Mouse (Mus musculus) T-helper 17 cell (primary cell): ENCODE results near the gene Pgam1.
"Not testable (repeated sequence)": the region's sequence is repeated elsewhere in the genome, so short reads cannot be mapped to it uniquely, and the experiment has no call there.

Experiments used
- in situ Hi-C, 2 experiments: fragments of 300-600 bp; cut with MboI, MseI; formaldehyde crosslinking; loops; 1 replicate in 1 of 2; 2 replicates in 1 of 2; pipeline ENCODE4 v1.15.1; 2025; ENCODE audit warnings: high pct_unique_total_duplicates in 2 of 2

Pgam1 gene

DNA sequence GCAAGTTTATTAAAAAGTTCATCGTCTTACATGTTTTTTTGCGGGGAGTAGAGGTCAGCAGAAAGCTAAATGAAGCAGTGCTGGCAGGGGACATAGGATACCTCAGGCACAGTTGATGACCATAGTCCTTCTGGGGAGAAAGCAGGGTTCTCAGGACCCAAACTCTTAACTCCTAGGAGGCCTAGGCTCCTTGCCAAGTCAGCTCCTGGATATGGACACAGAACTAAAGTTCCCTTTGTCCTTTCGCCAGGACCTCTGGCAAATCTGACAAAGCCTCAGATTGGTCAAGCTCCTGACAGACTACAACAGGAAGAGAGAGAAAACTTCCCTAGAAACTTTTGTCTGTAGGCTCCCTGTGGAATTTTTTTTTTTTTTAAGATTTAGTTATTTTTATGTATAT, 3.0 kb upstream of the Pgam1 start:
- in situ Hi-C loops: no loop called here

- in situ Hi-C loops: no loop called here
Observed at GRCm38 (mm10) chr19:41910396-41910795, 1.3 kb upstream of the Pgam1 start.

- in situ Hi-C loops: no loop called here
Observed at GRCm38 (mm10) chr19:41912121-41913080, 678 bp downstream of the Pgam1 start.

- in situ Hi-C loops: no loop called here
Observed at GRCm38 (mm10) chr19:41913774-41914591, 2.3 kb downstream of the Pgam1 start.

GRCm38 (mm10) chr19:41914592-41914882, 2.8 kb downstream of the Pgam1 start:
- in situ Hi-C loops: not testable (repeated sequence)

DNA sequence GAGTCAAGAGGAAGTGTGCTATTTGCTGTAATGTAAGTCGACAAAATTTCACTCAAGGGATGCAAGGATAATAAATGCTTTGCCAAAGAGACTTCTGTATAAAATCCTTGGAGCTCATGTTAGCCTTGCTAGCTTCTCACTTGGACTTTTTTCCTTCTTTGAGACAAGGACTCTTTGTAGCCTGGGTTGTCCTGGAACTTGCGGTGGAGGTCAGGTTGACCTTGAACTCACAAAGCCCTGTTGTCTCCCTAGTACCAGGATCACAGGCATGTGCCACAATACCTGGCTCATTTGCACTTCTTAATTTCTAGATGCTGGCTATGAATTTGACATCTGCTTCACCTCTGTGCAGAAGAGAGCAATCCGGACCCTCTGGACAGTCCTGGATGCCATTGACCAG, 3.6 kb downstream of the Pgam1 start:
- in situ Hi-C loops: no loop called here

GRCm38 (mm10) chr19:41916853-41917252, 5.1 kb downstream of the Pgam1 start:
- in situ Hi-C loops: no loop called here

GRCm38 (mm10) chr19:41919471-41919870, 7.7 kb downstream of the Pgam1 start:
- in situ Hi-C loops: no loop called here

- in situ Hi-C loops: no loop called here
Observed at GRCm38 (mm10) chr19:41920412-41921067, 8.8 kb downstream of the Pgam1 start.

DNA sequence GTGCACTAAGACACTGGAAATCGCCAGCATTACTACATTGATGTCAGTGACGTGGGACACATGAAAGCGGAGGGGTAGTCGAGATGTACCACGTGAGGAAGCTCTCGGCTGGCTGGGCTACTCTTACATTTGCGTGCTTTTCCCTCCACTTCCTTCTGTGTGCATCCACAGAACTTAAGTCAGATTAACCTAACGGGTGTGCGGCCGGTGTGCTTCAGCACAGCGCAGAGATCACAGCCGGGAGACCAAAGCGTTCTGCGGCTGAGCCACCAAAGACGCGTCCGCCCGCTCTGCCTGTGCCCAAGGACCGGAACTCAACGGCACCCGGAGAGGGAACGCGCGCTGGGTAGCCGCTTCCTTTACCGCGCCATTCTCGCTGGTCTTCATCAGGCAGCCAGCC, 21.0 kb downstream of the Pgam1 start:
- in situ Hi-C loops: loop anchor here in 1 of 2 experiments (25.0 kb wide), 1 partner anchor 1755 kb away; the partner anchor contains the start of gene Entpd7

GRCm38 (mm10) chr19:41933179-41934086, 21.7 kb downstream of the Pgam1 start, which contains the start of the genes Exosc1 and Zdhhc16:
Gene Exosc1 (minus strand): TSS chr19:41933423.
Gene Zdhhc16 (plus strand): TSS chr19:41933480.
- in situ Hi-C loops: loop anchor here in 1 of 2 experiments (25.0 kb wide), 1 partner anchor 1754 kb away; the partner anchor contains the start of gene Entpd7

DNA sequence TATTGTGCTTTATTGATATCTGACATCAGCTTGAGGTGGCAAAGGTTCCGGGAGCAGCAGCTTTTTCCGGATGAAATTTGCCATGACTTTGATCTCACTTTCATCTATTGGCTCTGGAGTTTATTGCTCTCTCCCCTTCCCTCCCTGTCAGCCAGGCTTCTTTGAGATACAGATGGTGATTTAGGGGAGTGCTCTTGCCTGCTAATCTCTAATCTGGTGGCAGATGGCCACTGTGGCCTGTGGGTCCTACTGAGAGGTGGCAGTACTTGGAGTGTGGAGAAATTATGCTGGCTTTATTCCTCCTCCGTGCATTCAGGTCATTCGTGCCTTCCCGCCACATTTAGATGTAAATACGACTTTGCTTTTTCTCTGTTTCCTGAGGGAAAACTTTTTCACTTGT, 22.4 kb downstream of the Pgam1 start:
- in situ Hi-C loops: loop anchor here in 1 of 2 experiments (25.0 kb wide), 1 partner anchor 1753 kb away; the partner anchor contains the start of gene Entpd7

- in situ Hi-C loops: loop anchor here in 1 of 2 experiments (5.0 to 25.0 kb wide), 2 partner anchors 41 to 1751 kb away; partner anchors contain the start of gene Entpd7
Observed at GRCm38 (mm10) chr19:41935921-41936320, 24.2 kb downstream of the Pgam1 start.

GRCm38 (mm10) chr19:41938539-41938938, 26.8 kb downstream of the Pgam1 start:
- in situ Hi-C loops: loop anchor here in 1 of 2 experiments (5.0 to 25.0 kb wide), 2 partner anchors 39 to 1749 kb away; partner anchors contain the start of gene Entpd7

- in situ Hi-C loops: loop anchor here in 1 of 2 experiments (25.0 kb wide), 1 partner anchor 1743 kb away; the partner anchor contains the start of gene Entpd7
Observed at GRCm38 (mm10) chr19:41943841-41944240, 32.1 kb downstream of the Pgam1 start.

DNA sequence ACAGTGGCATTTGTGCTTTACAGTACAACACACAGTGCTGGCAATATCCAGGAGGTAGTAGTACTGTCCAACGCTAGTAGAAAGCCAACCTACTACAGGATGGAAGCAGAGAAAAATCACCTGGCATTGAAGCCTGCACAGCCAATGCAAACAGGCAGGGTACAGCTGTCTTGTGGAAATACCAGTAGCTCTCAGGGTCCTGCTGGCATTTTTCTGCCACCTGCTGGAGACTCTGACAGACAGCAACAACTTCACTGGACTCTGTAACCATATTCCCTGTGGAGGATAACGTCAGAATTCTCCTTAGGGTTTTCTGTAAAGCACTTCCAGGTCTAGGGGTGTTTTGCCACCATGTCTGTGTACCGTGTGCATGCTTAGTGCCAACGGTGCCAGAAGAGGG, 40.6 kb downstream of the Pgam1 start:
- in situ Hi-C loops: loop anchor here (5.0 to 10.0 kb wide), 2 partner anchors 80 to 1943 kb away; no protein-coding TSS in a partner anchor

GRCm38 (mm10) chr19:41953574-41953973, 41.9 kb downstream of the Pgam1 start:
- in situ Hi-C loops: loop anchor here (5.0 to 10.0 kb wide), 2 partner anchors 79 to 1941 kb away; no protein-coding TSS in a partner anchor
